Mouse (Mus musculus): ENCODE results near the gene Gm20738. TPM values are rescaled to one million over a fixed set of nuclear protein-coding genes. Genes with fewer than 3 reads are reported as not detected.
"Not testable (repeated sequence)": the region's sequence is repeated elsewhere in the genome, so short reads cannot be mapped to it uniquely, and the experiment has no call there.

Gene Gm20738
- polyA plus RNA-seq (2012; rRNA removed) = not detected in 2 replicates

- DNase-seq (ENCODE audit: low spot score) = not testable (repeated sequence)
These were observed at the start of gene Gm20738 for GRCm38 (mm10) chrY:37957511-37957910. Gene Gm20738, plus strand, starts transcription at chrY:37957811.

All from urinary bladder, adult 2 months (tissue).